Mouse (Mus musculus): ENCODE data around the gene Gm20518.
A peak's percentile ranks its signal among the peaks of the same experiment; 100 is the strongest.

DNA sequence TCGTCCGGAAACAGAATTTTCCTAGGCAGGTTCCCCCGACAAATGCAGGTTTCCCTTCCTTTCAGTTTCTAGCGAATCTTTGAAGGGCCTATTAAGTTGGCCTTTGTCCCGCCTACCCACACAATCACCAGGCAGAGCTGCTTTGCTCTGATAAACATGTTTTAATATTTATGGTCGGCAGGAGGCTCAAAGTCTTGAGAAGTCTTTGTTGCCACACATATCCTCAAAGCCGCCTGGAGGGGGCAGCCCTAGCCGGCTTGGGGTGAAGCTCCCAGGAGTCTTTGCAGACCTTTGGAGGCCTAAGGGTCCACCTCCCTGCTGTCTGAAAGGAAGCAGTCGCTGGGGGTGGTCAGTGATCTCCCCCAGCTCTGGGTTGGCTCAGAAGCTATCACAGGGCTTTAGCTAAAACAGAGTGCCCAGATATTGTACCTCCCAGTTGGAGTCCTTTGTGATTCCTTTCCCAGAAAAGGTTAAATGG is 37.2 kb upstream of the Gm20518 start:
- peak; percentile 46 for TF ChIP-seq CTCF (IDR thresholded peaks at IDR 0.05; ENCODE audit: extremely low read depth, insufficient read depth, low read length)
- TF ChIP-seq POLR2A (IDR thresholded peaks at IDR 0.05; ENCODE audit: extremely low read depth, insufficient read depth, low read length), result no peak
